Mouse (Mus musculus) neural tube, embryonic 11.5 days (tissue): ENCODE results near the gene Fkbp1b. TPM values are rescaled to one million over a fixed set of nuclear protein-coding genes. Genes with fewer than 3 reads are reported as not detected.
"Not testable (repeated sequence)": the region's sequence is repeated elsewhere in the genome, so short reads cannot be mapped to it uniquely, and the experiment has no call there.

ENCODE experiments used
- ATAC-seq: fragments of 200-750 bp; cut with Nextera tagmentation; 2 replicates; pipeline ENCODE4 v1.8.0; 2017; ENCODE audit warnings: moderate number of reproducible peaks, mild to moderate bottlenecking, moderate TSS enrichment, moderate library complexity; ENCODE audit not compliant: insufficient read depth, low FRiP score, low TSS enrichment
- DNase-seq: peaks from one replicate; pipeline ENCODE4 v3.0.0-alpha.2; 2015; ENCODE audit warnings: low spot score
- H3K27ac ChIP-seq: fragments of 300-500 bp; sonication (generic); 2 replicates; pipeline ENCODE4 v1.5.1; 2014; ENCODE audit warnings: low read depth, mild to moderate bottlenecking, low read length
- H3K27me3 ChIP-seq: fragments of 300-500 bp; sonication (generic); 2 replicates; pipeline ENCODE4 v1.6.1; 2014; ENCODE audit warnings: mild to moderate bottlenecking, low read length, mixed read lengths; ENCODE audit not compliant: control insufficient read depth, insufficient read depth
- H3K36me3 ChIP-seq: fragments of 300-500 bp; sonication (generic); 2 replicates; pipeline ENCODE4 v1.6.1; 2014; ENCODE audit warnings: mild to moderate bottlenecking, low read length, moderate library complexity, mixed read lengths; ENCODE audit not compliant: control insufficient read depth, insufficient read depth
- H3K4me1 ChIP-seq: fragments of 300-500 bp; sonication (generic); 2 replicates; pipeline ENCODE4 v1.6.1; 2014; ENCODE audit warnings: low read length, mixed read lengths; ENCODE audit not compliant: control insufficient read depth, insufficient read depth
- H3K4me2 ChIP-seq: fragments of 300-500 bp; sonication (generic); 2 replicates; pipeline ENCODE4 v1.6.1; 2014; ENCODE audit warnings: low read depth, mild to moderate bottlenecking, moderate library complexity
- H3K4me3 ChIP-seq: fragments of 300-500 bp; sonication (generic); 2 replicates; pipeline ENCODE4 v1.5.1; 2014; ENCODE audit warnings: low read depth, low read length
- H3K9ac ChIP-seq: fragments of 300-500 bp; sonication (generic); 2 replicates; pipeline ENCODE4 v1.6.1; 2014; ENCODE audit warnings: mild to moderate bottlenecking, low read length
- H3K9me3 ChIP-seq: fragments of 300-500 bp; sonication (generic); 2 replicates; pipeline ENCODE4 v1.6.1; 2016; ENCODE audit warnings: low read length; ENCODE audit not compliant: control insufficient read depth
- WGBS: fragments of 180-500 bp; shearing (Covaris S2); extraction: QIAGEN DNeasy Blood & Tissue Kit; methylation state at CpG from one replicate; pipeline ENCODE4 v1.1.7; 2014; 5-methylcytosine and 5-hydroxymethylcytosine counted together
- polyA plus RNA-seq: library from polyadenylated mRNA; unstranded; fragments of >200 nt; fragmentation: Nextera tagmentation; extraction: Ambion mirVana; gene quantifications from 2 replicates; pipeline ENCODE4 v1.2.1, GENCODE M21; 2014

The Fkbp1b gene
- polyA plus RNA-seq, 1 experiment from 2014 or later = 30.2 TPM

GRCm38 (mm10) chr12:4811036-4811435, 30.4 kb downstream of the Fkbp1b start:
- H3K4me3 ChIP-seq = no peak overlapping the region
- no peaks in the 10 kb centered on the region for H3K4me1 ChIP-seq
- DNase-seq (no peak), ATAC-seq (no peak)
- H3K9ac ChIP-seq = no peak overlapping the region
- WGBS = 77% methylated on average over 4 of the region's 4 CpGs
- no peaks in the 10 kb centered on the region for H3K27me3 ChIP-seq
- H3K36me3 ChIP-seq = no peaks in the 10 kb centered on the region
- no peak overlapping the region for H3K4me2 ChIP-seq
- no peak overlapping the region for H3K27ac ChIP-seq
- H3K9me3 ChIP-seq = no peaks in the 10 kb centered on the region

GRCm38 (mm10) chr12:4797471-4797870, 43.9 kb downstream of the Fkbp1b start:
- not testable (repeated sequence) for ATAC-seq, H3K4me1 ChIP-seq, H3K4me3 ChIP-seq, H3K27me3 ChIP-seq, H3K27ac ChIP-seq, H3K36me3 ChIP-seq, H3K9me3 ChIP-seq, H3K9ac ChIP-seq, DNase-seq, H3K4me2 ChIP-seq
- WGBS = 80% methylated on average over 6 of the region's 6 CpGs

DNA sequence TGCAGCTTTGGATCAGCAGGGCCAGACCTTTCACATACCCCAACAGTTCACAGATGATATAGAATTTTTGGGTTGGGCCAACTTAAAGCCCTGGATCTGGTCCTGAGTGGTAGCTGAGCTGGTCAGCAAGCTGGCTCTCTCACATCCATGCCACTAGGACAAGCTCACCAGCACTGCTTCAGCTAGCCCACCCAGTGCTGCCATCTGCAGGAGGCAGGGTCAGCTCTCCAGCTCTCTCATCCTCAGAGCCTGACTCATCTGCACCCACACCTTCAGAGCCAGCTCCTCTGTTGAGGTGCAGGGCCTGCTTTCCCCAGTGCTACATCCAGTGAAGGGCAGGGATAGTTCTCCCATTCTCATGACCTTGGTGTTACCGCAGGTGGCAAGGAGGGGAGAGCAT, 47.7 kb downstream of the Fkbp1b start:
- no peaks in the 10 kb centered on the region for H3K4me1 ChIP-seq
- no peaks in the 10 kb centered on the region for H3K36me3 ChIP-seq
- H3K27me3 ChIP-seq = no peaks in the 10 kb centered on the region
- H3K9ac ChIP-seq = no peak overlapping the region
- no peak overlapping the region for H3K27ac ChIP-seq
- no peak for ATAC-seq
- no peak overlapping the region for H3K4me2 ChIP-seq
- 73% methylated on average over 1 of the region's 1 CpGs for WGBS
- DNase-seq = no peak
- no peak overlapping the region for H3K4me3 ChIP-seq
- H3K9me3 ChIP-seq = no peaks in the 10 kb centered on the region

DNA sequence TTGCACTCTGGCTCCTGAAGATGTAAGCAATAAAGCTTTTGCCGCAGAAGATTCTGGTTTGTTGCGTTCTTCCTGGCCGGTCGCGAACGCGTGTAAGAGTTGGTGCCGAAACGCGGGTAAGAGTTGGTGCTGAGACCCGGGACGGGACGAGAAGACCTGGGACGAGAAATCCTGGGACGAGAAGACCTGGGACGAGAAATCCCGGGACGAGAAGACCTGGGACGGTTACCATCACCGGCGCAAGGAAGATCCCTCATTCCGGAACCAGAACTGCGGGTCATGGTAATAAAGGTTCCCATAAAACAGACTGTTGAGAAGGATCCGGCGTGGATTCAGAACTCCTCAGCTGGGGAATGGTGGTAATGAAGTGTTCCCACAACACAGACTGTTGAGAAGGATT, 53.3 kb downstream of the Fkbp1b start:
- not testable (repeated sequence) for DNase-seq

GRCm38 (mm10) chr12:4784466-4784865, 56.9 kb downstream of the Fkbp1b start:
- WGBS = 80% methylated on average over 2 of the region's 2 CpGs
- H3K27ac ChIP-seq = no peak overlapping the region
- H3K36me3 ChIP-seq = no peaks in the 10 kb centered on the region
- DNase-seq = no peak
- H3K4me2 ChIP-seq = no peak overlapping the region
- no peaks in the 10 kb centered on the region for H3K27me3 ChIP-seq
- H3K4me3 ChIP-seq = no peak overlapping the region
- H3K9ac ChIP-seq = no peak overlapping the region
- ATAC-seq = no peak
- no peaks in the 10 kb centered on the region for H3K9me3 ChIP-seq
- H3K4me1 ChIP-seq = no peaks in the 10 kb centered on the region

More for the DNA sequence above, 53.3 kb downstream of the Fkbp1b start:
- not testable (repeated sequence) for ATAC-seq, H3K27me3 ChIP-seq, H3K4me3 ChIP-seq, H3K9me3 ChIP-seq, H3K4me1 ChIP-seq, H3K4me2 ChIP-seq, H3K36me3 ChIP-seq, H3K27ac ChIP-seq, H3K9ac ChIP-seq
- 93% methylated on average over 25 of the region's 25 CpGs for WGBS

DNA sequence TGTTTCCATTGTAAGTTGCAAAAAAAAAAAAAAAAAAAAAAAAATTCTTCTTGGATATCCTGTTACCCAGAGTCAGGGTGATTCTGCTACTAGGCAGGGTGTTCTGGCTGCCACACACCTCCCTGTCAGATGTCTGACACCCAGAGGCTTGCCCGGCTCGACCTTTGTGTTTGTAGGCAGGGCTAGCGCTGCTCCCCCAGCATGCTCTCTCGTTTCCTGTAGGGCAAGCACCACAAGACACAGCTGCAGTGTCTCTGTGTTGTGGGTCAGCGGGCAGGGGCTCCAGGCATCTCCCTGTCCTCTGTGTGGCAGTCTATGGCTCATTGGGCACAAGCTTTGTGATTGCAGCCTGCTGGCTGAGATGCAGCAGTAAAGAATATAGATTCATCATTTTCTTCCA, 57.8 kb downstream of the Fkbp1b start:
- no peaks in the 10 kb centered on the region for H3K27me3 ChIP-seq
- no peak overlapping the region for H3K9ac ChIP-seq
- no peak overlapping the region for H3K4me2 ChIP-seq
- H3K4me3 ChIP-seq = no peak overlapping the region
- 65% methylated on average over 5 of the region's 5 CpGs for WGBS
- DNase-seq = peak; percentile 10
- H3K27ac ChIP-seq = no peak overlapping the region
- H3K4me1 ChIP-seq = no peaks in the 10 kb centered on the region
- no peaks in the 10 kb centered on the region for H3K9me3 ChIP-seq
- no peaks in the 10 kb centered on the region for H3K36me3 ChIP-seq
- no peak for ATAC-seq

Other genes starting within 250 kb of the Fkbp1b start
- 19.7 and 24.7 TPM in 2 replicates for gene Itsn2, start 249.0 kb downstream of the Fkbp1b start, polyA plus RNA-seq
- gene Gm3625, start 248.7 kb downstream of the Fkbp1b start, polyA plus RNA-seq = not detected in 2 replicates
- gene Fam228a, start 103.2 kb downstream of the Fkbp1b start, polyA plus RNA-seq = 0.49 TPM in 1 of 2 replicates, not detected in the other
- gene Pfn4, start 72.6 kb downstream of the Fkbp1b start, polyA plus RNA-seq = 4.1 and 5.2 TPM in 2 replicates
- 3.5 and 3.9 TPM in 2 replicates for gene Fam228b, start 72.3 kb downstream of the Fkbp1b start, polyA plus RNA-seq
- 330 TPM in 2 replicates for gene Sf3b6, start 24.0 kb downstream of the Fkbp1b start, polyA plus RNA-seq
- 16.2 and 17.5 TPM in 2 replicates for gene Wdcp, start 1.7 kb upstream of the Fkbp1b start, polyA plus RNA-seq
- 4.4 and 4.7 TPM in 2 replicates for gene Mfsd2b, start 32.8 kb upstream of the Fkbp1b start, polyA plus RNA-seq
- 26.5 and 26.7 TPM in 2 replicates for gene Ubxn2a, start 66.1 kb upstream of the Fkbp1b start, polyA plus RNA-seq
- 22.5 and 27.1 TPM in 2 replicates for gene Atad2b, start 75.8 kb upstream of the Fkbp1b start, polyA plus RNA-seq